Mouse (Mus musculus) limb, embryonic 14.5 days (tissue): ENCODE results near the gene 0610040J01Rik. TPM values are rescaled to one million over a fixed set of nuclear protein-coding genes. Genes with fewer than 3 reads are reported as not detected.

Source experiments
- ATAC-seq: fragments of 200-750 bp; cut with Nextera tagmentation; 2 replicates; pipeline ENCODE4 v1.8.0; 2017; ENCODE audit warnings: low read depth, moderate number of reproducible peaks, moderate TSS enrichment; ENCODE audit not compliant: low FRiP score
- DNase-seq: peaks from one replicate; pipeline ENCODE4 v3.0.0-alpha.2; 2015; ENCODE audit warnings: low spot score
- H3K27ac ChIP-seq: fragments of 300-500 bp; sonication (generic); replicated peaks from 2 replicates; pipeline ENCODE4 v1.5.1; 2014; ENCODE audit warnings: low read depth, mild to moderate bottlenecking, low read length, moderate library complexity, mixed read lengths
- H3K27me3 ChIP-seq: fragments of 300-500 bp; sonication (generic); 2 replicates; pipeline ENCODE4 v1.6.1; 2014; ENCODE audit warnings: low read length, mixed read lengths; ENCODE audit not compliant: control insufficient read depth, insufficient read depth
- H3K36me3 ChIP-seq: fragments of 300-500 bp; sonication (generic); 2 replicates; pipeline ENCODE4 v1.6.1; 2014; ENCODE audit warnings: mild to moderate bottlenecking, low read length, moderate library complexity, mixed read lengths; ENCODE audit not compliant: control insufficient read depth, insufficient read depth
- H3K4me1 ChIP-seq: fragments of 300-500 bp; sonication (generic); 2 replicates; pipeline ENCODE4 v1.6.1; 2014; ENCODE audit warnings: antibody characterized with exemption, low read length, mixed read lengths; ENCODE audit not compliant: control insufficient read depth, insufficient read depth
- H3K4me2 ChIP-seq: fragments of 300-500 bp; sonication (generic); replicated peaks from 2 replicates; pipeline ENCODE4 v1.6.1; 2014; ENCODE audit warnings: low read depth, mild to moderate bottlenecking, low read length, moderate library complexity; ENCODE audit not compliant: severe bottlenecking
- H3K4me3 ChIP-seq: fragments of 300-500 bp; sonication (generic); replicated peaks from 2 replicates; pipeline ENCODE4 v1.5.1; 2014; ENCODE audit warnings: low read length
- H3K9ac ChIP-seq: fragments of 300-500 bp; sonication (generic); 2 replicates; pipeline ENCODE4 v1.6.1; 2014; ENCODE audit warnings: mild to moderate bottlenecking, low read depth, low read length, moderate library complexity; ENCODE audit not compliant: severe bottlenecking
- H3K9me3 ChIP-seq: fragments of 300-500 bp; sonication (generic); 2 replicates; pipeline ENCODE4 v1.6.1; 2016; ENCODE audit warnings: low read length; ENCODE audit not compliant: control insufficient read depth
- POLR2A ChIP-seq: fragments of 200-500 bp; IDR thresholded peaks from 2 replicates; pipeline ENCODE4 v1.8.0; 2012; ENCODE audit warnings: inconsistent platforms, mild to moderate bottlenecking, moderate library complexity, borderline replicate concordance; ENCODE audit not compliant: insufficient read depth, insufficient read length; ENCODE audit errors: extremely low read depth
- WGBS: fragments of 180-500 bp; shearing (Covaris S2); extraction: QIAGEN DNeasy Blood & Tissue Kit; methylation state at CpG from one replicate; pipeline ENCODE4 v1.1.7; 2014; 5-methylcytosine and 5-hydroxymethylcytosine counted together
- polyA plus RNA-seq, 2 experiments: library from polyadenylated mRNA; depleted of rRNA in 1 of 2; stranded (reverse) in 1 of 2; unstranded in 1 of 2; fragments of >200 nt; fragmentation: Nextera tagmentation in 1 of 2; extraction: Ambion mirVana in 1 of 2; gene quantifications; 2 replicates each; pipeline versions ENCODE4 v1.2.1 to v1.2.3; 2012 to 2014

Gene 0610040J01Rik
- polyA plus RNA-seq, 2 experiments: 3.0 to 3.8 TPM

DNA sequence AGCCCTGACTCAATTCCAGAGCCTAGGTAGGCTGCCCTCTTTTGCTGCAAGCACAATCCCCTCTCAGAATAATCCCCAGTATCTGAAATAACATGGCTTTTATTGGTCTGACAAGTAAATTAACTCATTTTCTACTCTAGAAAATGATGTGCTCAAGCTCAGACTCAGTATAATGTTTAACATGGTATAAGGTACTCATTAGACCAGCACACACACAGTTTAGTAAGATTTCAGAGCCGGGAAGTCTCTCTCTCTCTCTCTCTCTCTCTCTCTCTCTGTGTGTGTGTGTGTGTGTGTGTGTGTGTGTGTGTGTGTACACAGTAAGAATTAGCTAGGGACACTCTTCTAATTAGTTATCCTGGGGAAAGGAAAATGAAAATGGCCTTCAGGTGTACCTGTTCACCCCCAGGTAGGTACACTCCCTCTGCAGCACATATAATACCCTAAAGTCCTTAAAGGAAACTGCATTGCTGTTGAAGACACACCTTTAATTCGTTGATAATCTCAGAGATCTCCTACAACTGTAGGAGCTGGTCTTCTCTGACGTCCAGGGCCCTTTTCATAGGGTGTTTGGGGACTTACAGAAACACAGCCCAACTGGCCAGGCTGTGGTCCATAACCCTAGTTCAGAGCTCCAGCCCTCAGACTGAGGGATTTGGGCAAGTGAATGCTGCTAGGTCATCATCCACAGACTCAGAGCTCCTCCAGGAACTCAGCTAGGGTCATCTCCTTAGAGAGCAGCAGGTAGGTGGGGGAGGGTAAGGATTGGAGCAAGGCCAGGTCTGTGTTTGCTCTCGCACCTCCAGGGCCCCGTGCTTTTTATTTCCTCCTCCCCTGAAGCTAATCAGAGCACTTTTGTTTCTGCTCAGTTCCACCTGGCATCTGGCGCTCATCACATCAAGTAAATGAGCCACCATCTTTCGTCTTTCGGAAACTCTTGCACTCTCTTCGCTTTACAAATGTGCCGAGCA lies 11.5 kb downstream of the 0610040J01Rik start:
- DNase-seq (no peak), ATAC-seq (no peak)
- H3K27ac ChIP-seq: no peak overlapping the region
- H3K36me3 ChIP-seq: no peaks in the 10 kb centered on the region
- no peak for TF ChIP-seq POLR2A
- no peak overlapping the region for H3K4me2 ChIP-seq
- peaks cover 3% of the 10 kb centered on the region; the same call in 1 of the 2 replicates for H3K4me1 ChIP-seq
- no peaks in the 10 kb centered on the region for H3K9me3 ChIP-seq
- no peak overlapping the region for H3K4me3 ChIP-seq
- H3K9ac ChIP-seq: no peak overlapping the region
- H3K27me3 ChIP-seq: no peaks in the 10 kb centered on the region
- WGBS: 53% methylated on average over 10 of the region's 10 CpGs

DNA sequence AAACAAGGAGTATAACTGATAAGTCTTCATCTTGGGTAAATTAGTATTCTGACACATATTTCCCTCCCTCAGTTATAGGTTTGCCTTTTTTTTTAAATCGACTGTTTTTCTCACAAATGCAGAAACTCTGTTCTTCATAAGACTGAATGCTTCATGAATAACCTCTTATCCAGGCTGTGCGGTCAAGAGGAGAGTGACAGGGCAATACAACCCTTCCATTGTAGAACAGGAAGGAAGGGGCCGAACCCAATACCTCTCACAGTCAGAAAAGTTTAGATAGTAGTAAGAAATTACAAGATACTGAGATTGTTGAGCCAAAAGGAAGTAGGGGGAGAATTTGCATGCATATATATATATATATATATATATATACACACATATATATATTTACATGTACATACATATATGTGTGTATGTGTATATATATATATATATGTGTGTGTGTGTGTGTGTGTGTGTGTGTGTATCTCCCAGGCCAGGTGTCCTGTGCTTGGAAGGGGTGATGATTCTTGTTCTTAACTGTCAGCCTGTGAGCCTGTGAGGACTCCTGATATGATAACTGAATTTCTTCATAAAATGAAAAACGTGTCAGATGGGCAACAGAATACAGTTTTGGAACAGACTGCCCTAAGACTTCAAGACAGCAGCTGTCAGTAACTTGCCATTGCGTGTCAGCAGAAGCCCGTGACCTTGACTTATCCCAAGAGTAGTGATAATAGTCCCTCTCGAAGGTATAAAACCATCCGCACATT lies 12.6 kb downstream of the 0610040J01Rik start:
- H3K36me3 ChIP-seq: no peaks in the 10 kb centered on the region
- H3K9me3 ChIP-seq: no peaks in the 10 kb centered on the region
- DNase-seq (no peak), ATAC-seq (no peak)
- no peak overlapping the region for H3K9ac ChIP-seq
- H3K4me1 ChIP-seq: no peaks in the 10 kb centered on the region; the same call in 1 of the 2 replicates
- no peak overlapping the region for H3K4me3 ChIP-seq
- no peak for TF ChIP-seq POLR2A
- WGBS: 90% methylated on average over 8 of the region's 8 CpGs
- H3K27ac ChIP-seq: no peak overlapping the region
- H3K4me2 ChIP-seq: no peak overlapping the region
- H3K27me3 ChIP-seq: no peaks in the 10 kb centered on the region

- no peaks in the 10 kb centered on the region for H3K9me3 ChIP-seq
- no peaks in the 10 kb centered on the region; the same call in 1 of the 2 replicates for H3K4me1 ChIP-seq
- no peaks in the 10 kb centered on the region for H3K36me3 ChIP-seq
- no peak for TF ChIP-seq POLR2A
- no peak for ATAC-seq
- no peak overlapping the region for H3K4me2 ChIP-seq
- no peak overlapping the region for H3K27ac ChIP-seq
- no peaks in the 10 kb centered on the region for H3K27me3 ChIP-seq
- no peak for DNase-seq
- H3K9ac ChIP-seq: no peak overlapping the region
- 50% methylated on average over 5 of the region's 5 CpGs for WGBS
- no peak overlapping the region for H3K4me3 ChIP-seq
Observed at GRCm38 (mm10) chr5:63825881-63826280, 13.7 kb downstream of the 0610040J01Rik start.

GRCm38 (mm10) chr5:63827006-63827405 lies 14.8 kb downstream of the 0610040J01Rik start:
- DNase-seq: no peak
- no peaks in the 10 kb centered on the region for H3K27me3 ChIP-seq
- no peaks in the 10 kb centered on the region; the same call in 1 of the 2 replicates for H3K4me1 ChIP-seq
- WGBS: 71% methylated on average over 6 of the region's 6 CpGs
- no peaks in the 10 kb centered on the region for H3K9me3 ChIP-seq
- no peak overlapping the region for H3K4me2 ChIP-seq
- H3K27ac ChIP-seq: no peak overlapping the region
- no peak for TF ChIP-seq POLR2A
- no peaks in the 10 kb centered on the region for H3K36me3 ChIP-seq
- ATAC-seq: no peak
- H3K4me3 ChIP-seq: no peak overlapping the region
- no peak overlapping the region for H3K9ac ChIP-seq

GRCm38 (mm10) chr5:63827415-63828053 lies 15.4 kb downstream of the 0610040J01Rik start:
- H3K9ac ChIP-seq: no peak overlapping the region
- 52% methylated on average over 5 of the region's 5 CpGs for WGBS
- no peaks in the 10 kb centered on the region for H3K9me3 ChIP-seq
- no peak overlapping the region for H3K4me2 ChIP-seq
- no peak overlapping the region for H3K27ac ChIP-seq
- no peak for TF ChIP-seq POLR2A
- H3K27me3 ChIP-seq: no peaks in the 10 kb centered on the region
- ATAC-seq: no peak
- H3K4me1 ChIP-seq: no peaks in the 10 kb centered on the region; the same call in 1 of the 2 replicates
- no peaks in the 10 kb centered on the region for H3K36me3 ChIP-seq
- DNase-seq: no peak
- H3K4me3 ChIP-seq: no peak overlapping the region
